Mouse (Mus musculus) hindbrain, embryonic 16.5 days (tissue): Measurements from ENCODE around the gene Anpep. TPM values are rescaled to one million over a fixed set of nuclear protein-coding genes. Genes with fewer than 3 reads are reported as not detected.

Experiments
- ATAC-seq: fragments of 200-750 bp; cut with Nextera tagmentation; 2 replicates; pipeline ENCODE4 v1.8.0; 2017; ENCODE audit warnings: moderate TSS enrichment, moderate library complexity
- H3K27ac ChIP-seq: fragments of 300-500 bp; sonication (generic); 2 replicates; pipeline ENCODE4 v1.5.1; 2014; ENCODE audit warnings: low read depth, mild to moderate bottlenecking, control low read depth, low read length, moderate library complexity
- H3K27me3 ChIP-seq: fragments of 300-500 bp; sonication (generic); replicated peaks from 2 replicates; pipeline ENCODE4 v1.6.1; 2014; ENCODE audit warnings: low read length; ENCODE audit not compliant: control insufficient read depth, insufficient read depth
- H3K36me3 ChIP-seq: fragments of 300-500 bp; sonication (generic); 2 replicates; pipeline ENCODE4 v1.6.1; 2014; ENCODE audit warnings: mild to moderate bottlenecking, low read length, moderate library complexity, mixed read lengths; ENCODE audit not compliant: control insufficient read depth, insufficient read depth
- H3K4me1 ChIP-seq: fragments of 300-500 bp; sonication (generic); 2 replicates; pipeline ENCODE4 v1.6.1; 2014; ENCODE audit warnings: low read depth, low read length; ENCODE audit not compliant: control insufficient read depth, insufficient read depth
- H3K4me2 ChIP-seq: fragments of 300-500 bp; sonication (generic); 2 replicates; pipeline ENCODE4 v1.6.1; 2014; ENCODE audit warnings: mild to moderate bottlenecking, low read length, control low read depth, moderate library complexity
- H3K4me3 ChIP-seq: fragments of 300-500 bp; sonication (generic); 2 replicates; pipeline ENCODE4 v1.5.1; 2014; ENCODE audit warnings: mild to moderate bottlenecking, low read length, control low read depth, moderate library complexity
- H3K9ac ChIP-seq: fragments of 300-500 bp; sonication (generic); 2 replicates; pipeline ENCODE4 v1.6.1; 2014; ENCODE audit warnings: low read depth, mild to moderate bottlenecking, control low read depth, low read length, moderate library complexity
- H3K9me3 ChIP-seq: fragments of 300-500 bp; sonication (generic); 2 replicates; pipeline ENCODE4 v1.6.1; 2014; ENCODE audit warnings: mild to moderate bottlenecking, low read length, moderate library complexity; ENCODE audit not compliant: control insufficient read depth
- WGBS: fragments of 180-500 bp; shearing (Covaris S2); extraction: QIAGEN DNeasy Blood & Tissue Kit; methylation state at CpG from one replicate; pipeline ENCODE4 v1.1.7; 2014; 5-methylcytosine and 5-hydroxymethylcytosine counted together
- polyA plus RNA-seq: library from polyadenylated mRNA; unstranded; fragments of >200 nt; fragmentation: Nextera tagmentation; extraction: Ambion mirVana; gene quantifications from 2 replicates; pipeline ENCODE4 v1.2.1, GENCODE M21; 2015

Gene Anpep
- polyA plus RNA-seq, 1 experiment from 2014 or later = 4.3 TPM

GRCm38 (mm10) chr7:79828341-79828740 lies 32.5 kb downstream of the Anpep start:
- WGBS = 75% methylated on average over 3 of the region's 3 CpGs
- H3K36me3 ChIP-seq = no peaks in the 10 kb centered on the region
- H3K4me1 ChIP-seq = no peaks in the 10 kb centered on the region
- peaks cover 3% of the 10 kb centered on the region for H3K9me3 ChIP-seq
- H3K4me3 ChIP-seq = no peak overlapping the region
- no peak overlapping the region for H3K4me2 ChIP-seq
- no peak overlapping the region for H3K27ac ChIP-seq
- ATAC-seq = no peak
- no peak overlapping the region for H3K9ac ChIP-seq
- H3K27me3 ChIP-seq = no peaks in the 10 kb centered on the region

- Histone ChIP-seq H3K4me1 (no peaks in the 10 kb centered on the region), H3K36me3 (no peaks in the 10 kb centered on the region), H3K4me3 (no peak overlapping the region), H3K4me2 (no peak overlapping the region), H3K27ac (no peak overlapping the region), H3K9ac (no peak overlapping the region), H3K9me3 (peaks cover 3% of the 10 kb centered on the region), H3K27me3 (no peaks in the 10 kb centered on the region; the same call in none of the 2 replicates)
- no peak for ATAC-seq
- 83% methylated on average over 12 of the region's 12 CpGs for WGBS
These were observed 38.7 kb downstream of the Anpep start for GRCm38 (mm10) chr7:79822092-79822695.

DNA sequence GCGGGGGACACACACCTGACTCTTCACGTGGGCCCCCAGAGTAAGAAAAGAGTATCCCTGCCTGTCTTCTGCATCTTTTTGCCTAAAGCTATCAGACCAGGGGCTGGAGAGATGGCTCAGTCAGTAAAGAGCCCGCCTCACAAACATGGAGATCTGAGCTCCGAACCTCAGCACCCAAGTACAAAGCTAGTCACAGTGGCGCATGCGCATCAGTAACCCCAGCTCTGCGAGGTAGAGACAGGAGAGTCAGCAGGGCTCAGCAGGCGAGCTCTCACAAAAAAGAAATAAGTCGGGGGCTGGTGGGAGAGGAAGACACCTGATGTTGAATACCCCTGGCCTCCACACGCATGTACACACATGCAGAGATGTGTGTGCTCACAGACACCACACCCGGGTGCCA lies 40.9 kb downstream of the Anpep start:
- no peaks in the 10 kb centered on the region for H3K36me3 ChIP-seq
- H3K27ac ChIP-seq = no peak overlapping the region
- ATAC-seq = no peak
- peaks cover 3% of the 10 kb centered on the region for H3K9me3 ChIP-seq
- no peak overlapping the region for H3K4me3 ChIP-seq
- WGBS = 53% methylated on average over 11 of the region's 11 CpGs
- no peaks in the 10 kb centered on the region for H3K4me1 ChIP-seq
- no peaks in the 10 kb centered on the region; the same call in none of the 2 replicates for H3K27me3 ChIP-seq
- no peak overlapping the region for H3K4me2 ChIP-seq
- no peak overlapping the region for H3K9ac ChIP-seq

DNA sequence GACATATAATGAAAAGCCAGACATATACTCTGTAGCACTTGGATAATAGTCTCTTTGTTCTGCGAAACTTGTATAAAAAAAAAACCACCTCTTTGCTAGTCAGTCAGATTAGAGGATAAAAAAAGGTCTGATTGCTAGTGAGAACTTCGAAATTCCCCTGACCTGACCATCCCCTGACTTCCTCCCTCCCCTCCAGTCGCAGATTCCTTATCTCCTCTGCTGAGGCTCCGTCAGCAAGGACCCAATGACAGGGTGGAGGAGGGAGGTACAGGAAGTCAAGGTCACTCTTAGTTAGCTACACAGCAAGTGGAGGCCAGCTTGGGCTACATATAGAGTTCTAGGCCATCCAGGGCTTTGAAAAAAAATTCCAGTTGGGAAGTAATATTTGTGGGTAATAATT lies 41.3 kb downstream of the Anpep start:
- no peaks in the 10 kb centered on the region for H3K4me1 ChIP-seq
- no peak overlapping the region for H3K4me2 ChIP-seq
- no peak overlapping the region for H3K4me3 ChIP-seq
- no peaks in the 10 kb centered on the region for H3K9me3 ChIP-seq
- no peaks in the 10 kb centered on the region; the same call in none of the 2 replicates for H3K27me3 ChIP-seq
- WGBS = 51% methylated on average over 4 of the region's 4 CpGs
- no peak overlapping the region for H3K9ac ChIP-seq
- no peaks in the 10 kb centered on the region for H3K36me3 ChIP-seq
- no peak overlapping the region for H3K27ac ChIP-seq
- no peak for ATAC-seq

DNA sequence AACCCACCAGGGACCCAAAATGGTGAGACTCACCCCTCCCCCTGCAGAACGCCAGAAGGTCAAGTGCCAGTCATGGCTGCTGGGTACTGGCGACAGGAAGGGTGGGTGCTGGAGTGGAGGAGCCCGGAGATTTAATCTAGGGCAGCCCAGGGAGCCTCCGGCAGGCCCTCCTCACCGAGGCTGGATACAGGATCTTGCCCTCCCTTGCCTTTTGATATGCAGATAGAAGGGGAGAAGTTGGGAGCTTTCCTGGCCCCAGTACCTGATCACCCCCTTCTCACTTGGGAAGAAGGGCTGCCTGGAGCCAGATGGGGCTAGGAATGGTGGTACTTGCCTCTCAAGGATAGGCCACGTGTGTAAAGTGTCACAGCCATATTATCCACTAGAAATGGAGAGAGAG lies 42.5 kb downstream of the Anpep start:
- Histone ChIP-seq H3K27me3 (no peaks in the 10 kb centered on the region; the same call in none of the 2 replicates), H3K27ac (no peak overlapping the region), H3K4me2 (no peak overlapping the region), H3K4me1 (no peaks in the 10 kb centered on the region), H3K4me3 (no peak overlapping the region), H3K9ac (no peak overlapping the region), H3K36me3 (no peaks in the 10 kb centered on the region), H3K9me3 (no peaks in the 10 kb centered on the region)
- WGBS = 6% methylated on average over 6 of the region's 6 CpGs
- no peak for ATAC-seq

DNA sequence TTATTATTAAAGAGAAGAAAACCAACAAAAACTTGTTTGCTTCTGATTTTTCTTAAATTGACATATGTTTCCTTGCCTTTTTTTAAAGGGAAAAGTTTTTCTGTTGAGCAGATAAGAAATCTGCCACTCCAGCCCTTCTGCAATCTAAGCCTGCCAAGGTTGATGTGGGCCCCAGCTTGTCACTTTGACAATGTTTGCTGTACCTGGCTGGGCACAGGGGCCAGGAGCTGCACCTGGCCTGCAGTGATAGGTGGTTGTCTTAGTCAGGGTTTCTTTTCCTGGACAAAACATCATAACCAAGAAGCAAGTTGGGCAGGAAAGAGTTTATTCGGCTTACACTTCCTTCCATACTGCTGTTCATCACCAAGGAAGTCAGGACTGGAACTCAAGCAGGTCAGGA lies 47.5 kb downstream of the Anpep start:
- Histone ChIP-seq H3K27me3 (no peaks in the 10 kb centered on the region; the same call in 1 of the 2 replicates), H3K36me3 (no peaks in the 10 kb centered on the region), H3K9ac (no peak overlapping the region), H3K4me3 (no peak overlapping the region), H3K4me2 (no peak overlapping the region), H3K27ac (no peak overlapping the region), H3K9me3 (no peaks in the 10 kb centered on the region), H3K4me1 (no peaks in the 10 kb centered on the region; the same call in 1 of the 2 replicates)
- WGBS = 86% methylated on average over 1 of the region's 1 CpGs
- ATAC-seq = no peak

DNA sequence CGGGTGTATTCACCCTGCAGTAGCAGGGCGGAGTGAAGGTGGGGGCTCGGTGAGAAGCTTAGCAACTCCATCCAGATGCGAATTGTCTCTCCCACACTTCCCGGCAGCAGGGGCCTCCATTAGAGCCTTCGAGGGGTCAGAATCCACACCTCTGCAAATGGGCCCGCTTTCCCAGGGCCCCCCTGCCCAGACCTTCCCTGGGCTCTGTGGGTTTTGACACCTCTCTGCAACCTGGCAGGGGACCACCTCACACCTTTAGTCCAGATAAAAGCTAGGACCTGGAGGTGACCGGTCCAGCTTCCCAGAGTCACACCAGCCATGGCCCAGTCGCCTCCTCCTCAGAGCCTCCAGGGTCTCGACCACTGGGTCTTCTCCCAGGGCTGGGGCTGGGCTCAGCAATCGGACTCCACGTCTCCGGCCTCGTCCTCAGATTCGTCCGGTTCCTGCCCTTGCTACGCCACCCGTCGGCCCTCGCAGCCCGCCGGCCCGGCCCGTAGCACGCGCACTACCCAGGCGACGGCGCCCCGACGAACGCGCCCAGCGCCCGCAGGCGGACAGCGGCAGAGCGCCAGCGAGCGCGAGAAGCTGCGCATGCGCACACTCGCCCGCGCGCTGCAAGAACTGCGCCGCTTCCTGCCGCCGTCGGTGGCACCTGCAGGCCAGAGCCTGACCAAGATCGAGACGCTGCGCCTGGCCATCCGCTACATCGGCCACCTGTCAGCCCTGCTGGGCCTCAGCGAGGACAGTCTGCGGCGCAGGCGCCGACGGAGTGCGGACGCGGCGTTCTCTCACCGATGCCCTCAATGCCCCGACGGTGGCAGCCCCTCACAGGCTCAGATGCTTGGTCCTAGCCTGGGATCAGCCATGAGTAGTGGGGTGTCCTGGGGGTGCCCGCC lies 50.0 kb downstream of the Anpep start, which contains the start of gene Mesp2:
Gene Mesp2 (plus strand): TSS at position 117 of the 896 bp plus-strand sequence.
- 21% methylated on average over 51 of the region's 71 CpGs for WGBS
- Histone ChIP-seq H3K9ac (peak within 1 kb of the TSS; percentile 68), H3K4me3 (peak within 1 kb of the TSS; percentile 44), H3K4me1 (no peaks in the 10 kb centered on the region; the same call in 1 of the 2 replicates), H3K4me2 (peak within 1 kb of the TSS; percentile 67), H3K27me3 (no peaks in the 10 kb centered on the region), H3K9me3 (no peaks in the 10 kb centered on the region), H3K27ac (no peak within 1 kb of the TSS), H3K36me3 (no peaks in the 10 kb centered on the region)
- peak; percentile 79 for ATAC-seq

DNA sequence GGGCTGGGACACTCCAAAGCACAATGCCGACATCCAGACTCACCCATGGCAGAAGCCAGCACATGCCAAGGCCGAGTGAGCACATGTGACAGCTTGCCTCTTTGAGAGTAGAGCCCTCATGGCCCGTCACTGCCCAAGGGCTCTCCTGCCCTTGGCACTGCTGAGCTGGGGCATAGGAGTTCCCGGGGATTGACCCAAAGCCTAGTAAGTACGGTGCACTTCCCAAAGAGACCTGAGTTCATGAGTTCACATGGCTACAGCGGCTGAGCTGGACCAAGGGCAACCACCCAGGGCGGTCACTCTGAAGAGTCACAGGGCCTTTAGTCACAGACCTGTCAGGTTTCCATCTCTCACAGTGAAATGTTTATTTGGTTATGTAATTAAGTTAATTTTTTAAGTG lies 52.3 kb downstream of the Anpep start:
- Histone ChIP-seq H3K4me2 (no peak overlapping the region), H3K9ac (no peak overlapping the region), H3K9me3 (no peaks in the 10 kb centered on the region), H3K27ac (no peak overlapping the region), H3K27me3 (no peaks in the 10 kb centered on the region), H3K4me3 (no peak overlapping the region), H3K4me1 (no peaks in the 10 kb centered on the region; the same call in 1 of the 2 replicates), H3K36me3 (no peaks in the 10 kb centered on the region)
- ATAC-seq = no peak
- 90% methylated on average over 7 of the region's 7 CpGs for WGBS

DNA sequence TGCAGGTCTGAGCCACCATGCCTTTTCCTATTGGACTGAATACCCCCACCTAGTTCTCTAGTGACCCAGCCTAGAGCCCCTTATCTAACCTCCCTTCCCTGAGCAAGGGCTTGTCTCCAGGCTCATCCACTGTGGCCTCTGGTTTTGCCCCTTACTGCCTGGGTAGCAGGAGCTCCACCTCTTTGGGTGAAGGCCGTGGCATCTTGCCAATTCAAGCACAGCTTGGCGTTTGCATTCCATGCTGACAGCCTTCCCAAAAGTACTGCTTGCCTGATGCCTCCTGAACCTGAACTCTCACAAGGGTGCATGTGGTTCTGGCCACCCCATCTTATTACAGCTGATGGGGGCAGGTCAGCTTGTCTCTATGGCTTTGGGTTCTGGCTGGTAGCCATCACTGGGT lies 57.0 kb downstream of the Anpep start:
- Histone ChIP-seq H3K4me3 (no peak overlapping the region), H3K27ac (no peak overlapping the region), H3K27me3 (no peaks in the 10 kb centered on the region), H3K9ac (no peak overlapping the region), H3K36me3 (no peaks in the 10 kb centered on the region), H3K4me2 (no peak overlapping the region), H3K9me3 (no peaks in the 10 kb centered on the region), H3K4me1 (no peaks in the 10 kb centered on the region)
- no peak for ATAC-seq
- WGBS = 60% methylated on average over 2 of the region's 2 CpGs
